Mouse (Mus musculus): ENCODE measurements around the gene Ptf1a.

DNA sequence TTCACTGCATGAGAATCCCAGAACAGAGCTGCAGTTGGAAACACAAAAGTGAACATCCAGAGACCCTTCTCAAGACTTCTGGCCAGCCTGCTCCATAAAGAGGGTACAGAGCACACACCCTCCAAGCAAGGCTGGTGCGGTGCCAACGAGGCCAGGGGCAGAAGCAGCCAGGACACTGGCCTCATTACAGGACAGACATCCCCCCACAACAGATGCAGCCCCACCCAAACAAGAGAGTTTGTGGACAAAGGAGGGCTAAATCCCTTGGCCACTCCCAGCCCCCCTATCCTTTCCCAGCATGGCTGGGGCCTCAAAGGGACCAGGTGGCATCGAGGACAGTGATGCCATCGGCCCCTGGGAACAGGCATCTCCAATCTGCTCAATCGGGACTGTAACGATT lies 22.4 kb upstream of the Ptf1a start:
- no peak for TF ChIP-seq CTCF (IDR thresholded peaks at IDR 0.05)
- no peak for TF ChIP-seq POLR2A (IDR thresholded peaks at IDR 0.05; ENCODE audit: insufficient read depth, low read depth, low read length)

All from heart, adult 2 months (tissue).